Mouse (Mus musculus) gastrocnemius, postnatal 10 days (tissue): ENCODE measurements around the gene Cntn6. TPM values are rescaled to one million over a fixed set of nuclear protein-coding genes. Genes with fewer than 3 reads are reported as not detected.

Experiments used
- DNase-seq: peaks from one replicate; pipeline ENCODE4 v3.0.0; 2021; ENCODE audit warnings: mixed read lengths
- total RNA-seq, 2 experiments: library from RNA; stranded (reverse); gene quantifications; 2 replicates each; pipeline ENCODE4 v1.2.3; 2021

The Cntn6 gene
- total RNA-seq, 2 experiments from 2014 or later, result 0.18 to 0.21 TPM

DNA sequence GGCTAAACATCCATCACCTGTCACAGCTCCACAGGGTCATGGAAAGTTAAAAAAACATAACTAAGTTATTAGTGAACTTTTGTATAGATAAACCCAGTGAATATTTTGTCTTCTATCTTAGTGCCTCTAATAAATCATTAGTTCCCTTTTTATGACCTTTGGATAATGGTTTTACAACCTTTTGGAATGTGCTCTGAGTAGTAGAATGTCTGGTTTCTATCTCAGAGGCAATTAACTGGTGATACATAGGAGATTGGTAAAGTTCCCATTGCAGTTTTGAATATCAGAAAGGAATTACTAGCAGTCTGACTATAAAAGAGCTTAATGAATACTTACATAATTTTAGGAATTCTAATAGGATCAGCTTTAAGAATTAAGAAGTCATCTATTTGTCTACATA lies 265.5 kb downstream of the Cntn6 start:
- DNase-seq, result no peak

DNA sequence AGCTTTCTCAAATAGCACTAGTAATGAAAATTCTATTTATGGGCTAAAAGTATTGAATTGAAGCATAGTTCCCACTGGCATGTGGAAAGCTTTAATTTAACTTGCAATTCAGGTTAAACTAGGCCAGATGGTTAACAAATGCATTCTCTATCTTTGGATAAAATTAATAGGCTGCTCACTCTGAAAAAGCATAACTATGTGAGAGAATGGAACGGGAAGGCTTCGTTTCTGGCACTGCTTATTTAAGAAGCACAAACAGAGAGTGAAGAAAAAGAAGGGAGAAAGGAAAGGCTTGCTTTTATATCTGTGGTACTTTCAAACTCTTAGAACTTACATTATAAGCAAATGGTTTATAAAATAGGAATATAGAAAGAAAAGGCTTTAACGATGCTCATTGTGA lies 268.6 kb downstream of the Cntn6 start:
- no peak for DNase-seq

DNA sequence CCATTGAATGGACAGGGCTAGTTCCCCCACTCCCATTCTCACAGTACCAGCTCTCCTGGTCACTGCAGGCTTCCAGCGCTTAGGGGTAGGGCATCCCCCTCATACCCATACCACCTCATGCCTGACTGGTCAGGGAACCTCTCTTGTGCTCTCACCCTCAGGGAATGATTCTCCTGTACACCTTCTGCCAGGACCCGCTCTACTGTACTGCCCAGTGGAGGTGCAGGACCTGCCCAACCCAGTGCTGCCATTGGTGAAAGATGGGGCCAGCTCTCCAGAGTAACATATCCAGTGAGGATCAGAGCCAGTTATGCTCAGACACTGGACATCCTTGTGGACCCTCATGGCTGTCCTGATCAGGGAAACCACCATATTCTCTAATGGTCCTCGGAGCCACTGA lies 291.3 kb downstream of the Cntn6 start:
- no peak for DNase-seq

DNA sequence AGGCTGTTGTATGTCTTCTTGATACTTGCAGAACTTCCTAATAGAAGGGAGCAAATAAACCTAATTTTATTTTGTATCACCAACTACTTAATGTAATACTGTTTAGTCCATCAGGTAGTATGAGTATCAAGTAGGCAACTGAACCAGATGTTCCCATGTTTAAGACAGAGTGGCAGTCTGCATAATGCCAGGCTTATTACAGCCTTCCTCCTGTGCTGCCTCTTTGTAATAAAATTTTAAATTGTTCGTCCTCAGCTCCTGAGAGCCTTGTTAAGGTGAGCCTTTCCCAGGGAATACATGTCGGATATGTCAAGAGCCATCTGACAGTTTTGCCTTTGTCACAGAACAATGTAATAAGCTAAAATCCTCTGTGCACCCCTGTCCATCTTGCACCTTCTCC lies 294.9 kb downstream of the Cntn6 start:
- no peak for DNase-seq

DNA sequence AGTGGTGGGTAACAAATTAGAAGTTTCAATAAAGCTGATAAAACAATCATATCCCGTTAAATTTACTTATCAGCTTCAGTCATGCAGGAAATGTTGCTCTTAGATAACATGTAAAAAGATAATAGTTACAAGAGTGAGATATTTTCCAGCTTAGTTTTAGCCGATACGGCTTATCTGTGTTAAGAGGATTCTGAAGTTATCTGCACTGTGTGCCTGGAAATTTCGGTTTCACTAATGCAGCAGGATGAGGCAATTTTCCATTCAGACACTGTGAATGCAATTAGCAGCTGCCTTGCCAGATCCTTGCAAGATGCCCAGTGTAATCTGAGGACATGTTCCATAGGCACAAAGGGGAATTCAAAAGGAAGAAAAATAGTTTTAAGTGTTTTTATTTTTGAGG lies 315.9 kb downstream of the Cntn6 start:
- no peak for DNase-seq

DNA sequence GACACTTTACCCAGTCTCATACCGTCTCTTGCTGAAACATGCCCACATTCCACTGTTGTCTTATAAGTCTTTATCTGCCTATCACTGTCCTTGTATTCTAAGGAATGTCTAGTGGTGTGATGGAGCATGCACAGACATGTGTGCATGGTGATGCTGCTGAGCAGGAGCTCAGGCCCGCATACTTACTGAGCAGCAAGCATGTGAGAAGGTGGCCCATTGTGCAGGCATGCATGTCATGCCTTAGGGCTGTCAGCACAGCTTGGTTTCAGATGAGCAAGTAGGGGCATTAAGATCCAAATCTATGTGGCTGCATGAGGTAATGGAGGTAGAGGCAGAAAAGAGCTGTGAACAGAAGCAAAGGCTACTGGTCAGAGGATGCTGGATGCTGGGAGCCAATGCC lies 323.0 kb downstream of the Cntn6 start:
- DNase-seq, result no peak

DNA sequence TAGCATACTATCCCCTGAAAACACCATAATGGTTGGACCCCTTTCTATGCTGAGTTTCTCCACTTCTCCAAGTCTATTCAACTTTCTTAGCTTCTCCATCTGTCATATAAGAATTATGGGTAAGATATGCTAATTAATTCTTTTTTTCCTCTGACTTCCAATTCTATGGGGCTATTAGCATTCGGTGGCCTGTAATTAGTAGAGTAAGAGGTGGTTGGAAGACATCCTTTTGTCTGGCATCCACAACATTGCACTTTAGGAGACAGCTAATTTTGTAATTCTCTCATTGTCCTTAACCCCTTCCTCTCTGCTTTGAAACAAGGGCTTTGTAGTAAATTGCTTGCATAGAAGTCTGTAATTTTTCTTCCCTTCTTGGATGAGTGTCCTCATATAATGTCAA lies 387.1 kb downstream of the Cntn6 start:
- no peak for DNase-seq

DNA sequence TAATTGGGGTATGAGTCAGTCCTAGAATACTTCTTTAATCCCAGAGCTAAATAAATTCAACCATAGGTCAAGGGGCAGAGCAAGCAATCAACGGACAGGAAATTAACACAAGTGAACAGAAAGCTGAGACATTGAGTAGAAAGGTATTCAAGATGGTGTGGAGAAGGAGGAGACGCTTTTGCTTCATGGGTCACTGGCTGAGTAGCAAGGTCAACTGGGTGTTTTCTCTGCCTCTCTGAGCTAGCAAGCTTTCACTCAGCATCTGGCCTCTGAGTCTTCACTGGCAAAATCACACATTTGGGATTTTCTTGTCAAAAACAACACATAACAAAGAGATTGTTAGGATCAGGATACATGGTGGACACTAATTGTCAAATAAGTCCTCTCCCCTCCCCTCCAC lies 391.4 kb downstream of the Cntn6 start:
- no peak for DNase-seq

DNA sequence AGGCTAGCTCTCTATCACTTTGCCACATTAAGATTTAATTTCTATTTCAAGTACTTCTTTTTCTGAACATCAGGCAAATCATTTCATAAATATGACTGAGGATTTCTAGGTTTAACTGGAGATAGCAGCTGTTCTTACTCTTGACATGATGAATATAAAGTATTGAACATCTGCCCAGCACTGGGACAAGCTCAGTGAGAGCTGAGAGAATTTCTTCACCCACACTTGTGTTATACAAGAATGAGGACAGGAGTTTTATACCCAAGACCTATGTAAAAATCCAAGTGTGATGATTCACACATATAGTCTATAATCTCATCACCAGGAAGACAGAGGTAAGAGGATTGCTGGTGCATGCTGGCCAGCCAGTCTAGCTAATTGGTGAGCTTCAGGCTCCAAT lies 393.2 kb downstream of the Cntn6 start:
- DNase-seq, result no peak

DNA sequence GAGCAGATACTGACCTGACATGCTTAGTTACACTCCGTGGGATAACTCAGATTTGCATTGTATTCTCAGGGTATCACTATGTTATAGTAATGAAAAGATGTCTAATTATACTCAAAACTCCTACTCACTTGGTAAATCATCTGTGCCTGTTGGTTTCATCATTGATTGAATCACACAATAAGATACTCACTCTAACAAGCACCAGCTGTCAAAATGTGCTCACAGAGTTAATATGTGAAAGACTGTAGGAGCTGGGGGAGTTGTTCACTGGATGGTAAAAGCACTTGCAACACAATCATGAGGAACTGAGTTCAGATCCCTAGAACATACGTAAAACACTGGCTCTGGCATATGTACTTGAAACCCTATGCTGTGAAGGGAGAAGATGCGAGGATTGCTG lies 398.5 kb downstream of the Cntn6 start:
- DNase-seq, result no peak
